Mouse (Mus musculus): ENCODE measurements around the gene Rassf7. TPM values are rescaled to one million over a fixed set of nuclear protein-coding genes. Genes with fewer than 3 reads are reported as not detected.

Rassf7 gene
- polyA plus RNA-seq (2015; fragmentation: Nextera tagmentation; extraction: Ambion mirVana) = 27.3 and 33.4 TPM in 2 replicates

DNA sequence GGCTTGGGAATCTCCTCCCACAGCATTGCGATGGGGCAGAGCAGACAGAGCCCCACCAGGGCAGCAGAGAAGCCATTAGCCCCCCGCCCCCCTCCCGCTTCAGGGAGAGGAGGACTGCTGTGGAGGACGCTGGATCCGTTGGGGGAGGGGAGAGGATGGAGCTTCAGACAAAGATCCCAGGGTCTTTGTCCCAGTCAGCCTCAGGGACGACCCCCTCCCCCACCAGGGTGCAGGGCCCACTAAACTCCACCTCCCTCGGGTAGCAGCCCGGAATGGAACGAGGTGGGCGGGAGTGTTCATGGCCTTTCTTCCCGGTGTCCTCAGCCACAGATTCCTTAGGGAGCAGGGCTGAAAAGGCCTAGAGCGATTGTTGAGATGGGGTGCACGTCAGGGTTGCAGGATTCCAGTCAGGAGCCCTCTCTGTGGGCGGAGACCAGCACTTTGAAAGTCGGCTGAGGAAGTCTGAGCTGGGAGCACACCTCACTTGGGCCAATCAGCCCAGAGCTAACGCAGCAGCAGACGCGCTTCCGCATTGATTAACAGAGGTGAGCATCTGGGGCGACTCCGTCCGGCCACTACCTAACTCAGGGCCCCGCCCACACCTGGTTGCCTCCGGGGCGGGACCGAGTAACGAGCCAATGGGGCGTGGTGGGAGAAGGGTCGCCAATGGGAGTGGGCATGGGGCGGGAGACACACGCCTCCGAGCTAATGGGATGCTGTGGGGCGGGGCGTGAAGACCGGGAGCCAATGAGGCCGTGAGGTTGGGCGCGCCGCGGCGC lies at the start of gene Rassf7:
TSS of gene Rassf7 (plus strand) at position 760 of the 779 bp plus-strand sequence.
- no peaks in the 10 kb centered on the region for H3K9me3 ChIP-seq (replicated peaks)
- ATAC-seq (ENCODE audit: insufficient read depth) = peak; percentile 94
- H3K4me2 ChIP-seq = peak within 1 kb of the TSS; percentile 100
- H3K4me3 ChIP-seq (replicated peaks) = peak within 1 kb of the TSS; percentile 80
- H3K27ac ChIP-seq (replicated peaks) = peak within 1 kb of the TSS; percentile 92
- H3K9ac ChIP-seq = peak within 1 kb of the TSS; percentile 89
- peaks cover 31% of the 10 kb centered on the region for H3K36me3 ChIP-seq (replicated peaks)
- H3K27me3 ChIP-seq = 0 out of 2 replicates have a peak, but pooled peaks cover 4% of the 10 kb centered on the region
- 4% methylated on average over 41 of the region's 41 CpGs for WGBS (ENCODE audit: insufficient replicate concordance)
- H3K4me1 ChIP-seq (replicated peaks) = peaks cover 97% of the 10 kb centered on the region

DNA sequence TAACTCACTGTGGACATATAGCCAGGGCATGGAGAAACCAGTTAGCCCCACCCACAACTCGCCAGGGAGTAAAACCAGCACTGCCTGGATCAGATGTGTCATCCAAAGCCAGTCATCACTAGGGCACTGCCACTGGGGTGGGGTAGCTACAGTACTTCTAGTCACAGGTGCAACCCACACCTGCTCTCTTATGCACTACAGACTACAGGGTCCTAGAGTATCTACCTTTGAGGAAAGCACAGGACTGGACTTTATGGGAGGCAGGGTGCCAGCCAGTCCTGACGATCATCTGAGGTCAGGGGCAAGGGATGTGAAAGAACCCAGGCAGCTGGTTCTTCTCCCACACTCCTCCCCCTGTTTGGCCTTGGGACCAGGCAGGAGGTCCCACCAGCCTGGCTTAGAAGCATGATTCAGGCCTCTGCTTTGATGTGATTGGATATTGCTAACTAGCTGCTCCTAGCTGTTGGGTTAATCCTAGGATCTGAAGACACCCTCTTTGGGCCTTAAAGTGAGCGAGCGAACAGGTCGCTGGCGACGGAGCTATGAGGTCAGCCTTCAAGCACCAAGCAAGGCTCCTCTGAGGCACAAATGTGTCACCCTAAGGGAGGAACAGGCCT lies 47.7 kb upstream of the Rassf7 start:
- ATAC-seq (ENCODE audit: insufficient read depth) = peak; percentile 32
- Histone ChIP-seq H3K4me2 (peak overlapping the region; percentile 84), H3K4me1 (replicated peaks) (peaks cover 67% of the 10 kb centered on the region), H3K27ac (replicated peaks) (peak overlapping the region; percentile 73), H3K9me3 (replicated peaks) (no peaks in the 10 kb centered on the region), H3K27me3 (no peaks in the 10 kb centered on the region), H3K36me3 (replicated peaks) (peaks cover 29% of the 10 kb centered on the region), H3K9ac (peak overlapping the region; percentile 64), H3K4me3 (replicated peaks) (peak overlapping the region; percentile 65)
- 5% methylated on average over 7 of the region's 7 CpGs for WGBS (ENCODE audit: insufficient replicate concordance)

DNA sequence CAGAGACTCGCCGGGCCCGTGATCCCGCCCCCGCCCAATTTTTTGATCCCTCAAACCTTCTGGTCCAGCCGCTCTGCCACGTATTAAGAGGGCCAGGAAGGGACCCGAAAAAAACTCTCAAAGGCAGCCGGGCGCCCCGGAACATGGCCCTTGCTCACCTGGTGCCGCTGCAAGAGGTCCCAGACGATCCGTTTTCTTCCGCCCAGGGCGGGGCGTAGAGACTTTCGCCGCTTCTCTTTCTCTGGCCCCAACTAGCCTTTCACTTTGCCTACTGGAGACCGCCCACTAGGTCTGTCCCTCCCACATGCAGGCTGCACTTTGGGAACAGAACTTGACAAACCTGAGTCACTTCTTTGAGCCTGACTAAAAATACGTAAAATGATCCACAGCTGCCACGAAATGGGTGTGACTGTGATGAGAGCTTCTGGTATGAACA lies 47.1 kb upstream of the Rassf7 start:
- ATAC-seq (ENCODE audit: insufficient read depth) = peak; percentile 54
- Histone ChIP-seq H3K27ac (replicated peaks) (peak overlapping the region; percentile 73), H3K9ac (peak overlapping the region; percentile 64), H3K4me1 (replicated peaks) (peaks cover 72% of the 10 kb centered on the region), H3K9me3 (replicated peaks) (no peaks in the 10 kb centered on the region), H3K27me3 (no peaks in the 10 kb centered on the region), H3K4me3 (replicated peaks) (peak overlapping the region; percentile 65), H3K36me3 (replicated peaks) (peaks cover 24% of the 10 kb centered on the region), H3K4me2 (peak overlapping the region; percentile 84)
- WGBS (ENCODE audit: insufficient replicate concordance) = under 1% methylated on average over 22 of the region's 22 CpGs

DNA sequence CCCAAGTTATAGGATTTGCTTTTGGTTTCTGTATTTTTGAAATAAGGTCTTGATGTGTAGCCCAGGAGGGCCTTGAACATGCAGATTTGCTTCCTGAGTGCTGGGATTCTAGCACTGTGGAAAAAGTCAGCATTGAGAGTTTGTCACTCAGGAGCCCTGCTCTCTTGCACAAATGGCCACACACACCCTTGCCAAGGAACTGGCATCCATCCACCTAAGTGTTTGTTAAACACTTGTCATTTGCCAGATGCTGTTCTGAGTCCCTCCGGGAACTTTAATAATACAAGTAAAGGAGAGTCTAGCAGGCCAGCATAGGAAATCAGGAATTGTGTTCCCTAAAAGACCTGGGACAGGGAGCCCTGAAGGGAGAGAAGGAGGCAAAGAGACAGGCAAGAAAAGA lies 46.4 kb upstream of the Rassf7 start:
- no peaks in the 10 kb centered on the region for H3K27me3 ChIP-seq
- peaks cover 17% of the 10 kb centered on the region for H3K36me3 ChIP-seq (replicated peaks)
- no peak for ATAC-seq (ENCODE audit: insufficient read depth)
- 89% methylated on average over 1 of the region's 1 CpGs for WGBS (ENCODE audit: insufficient replicate concordance)
- peak overlapping the region; percentile 73 for H3K27ac ChIP-seq (replicated peaks)
- no peak overlapping the region for H3K9ac ChIP-seq
- H3K4me2 ChIP-seq = peak overlapping the region; percentile 84
- H3K9me3 ChIP-seq (replicated peaks) = no peaks in the 10 kb centered on the region
- peak overlapping the region; percentile 65; the same call in 1 of the 2 replicates for H3K4me3 ChIP-seq (replicated peaks)
- H3K4me1 ChIP-seq (replicated peaks) = peaks cover 73% of the 10 kb centered on the region

DNA sequence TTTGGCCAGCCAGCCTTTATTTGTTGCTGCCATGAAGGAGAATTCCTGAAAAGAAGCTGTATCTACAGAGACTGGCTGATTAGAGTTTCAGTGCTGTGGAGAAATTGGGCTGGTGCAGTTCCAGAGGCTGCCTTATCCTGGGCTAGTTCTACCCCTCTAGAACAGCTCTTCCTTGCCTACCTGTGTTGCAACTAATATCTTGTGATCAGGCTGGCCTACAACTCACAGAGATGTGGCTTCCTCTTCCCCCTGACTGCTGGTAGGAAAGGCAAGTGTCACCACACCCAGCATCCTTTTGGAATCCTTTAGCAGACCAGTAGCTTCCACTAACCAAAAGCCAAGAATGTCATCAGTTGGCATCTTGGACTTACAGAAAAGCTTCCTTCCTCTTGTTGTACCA lies 45.8 kb upstream of the Rassf7 start:
- H3K4me3 ChIP-seq (replicated peaks) = no peak overlapping the region
- H3K36me3 ChIP-seq (replicated peaks) = peaks cover 12% of the 10 kb centered on the region
- no peak overlapping the region for H3K4me2 ChIP-seq
- no peaks in the 10 kb centered on the region for H3K27me3 ChIP-seq
- H3K9me3 ChIP-seq (replicated peaks) = no peaks in the 10 kb centered on the region
- no peak overlapping the region for H3K9ac ChIP-seq
- peaks cover 73% of the 10 kb centered on the region for H3K4me1 ChIP-seq (replicated peaks)
- peak overlapping the region; percentile 73 for H3K27ac ChIP-seq (replicated peaks)
- no peak for ATAC-seq (ENCODE audit: insufficient read depth)

DNA sequence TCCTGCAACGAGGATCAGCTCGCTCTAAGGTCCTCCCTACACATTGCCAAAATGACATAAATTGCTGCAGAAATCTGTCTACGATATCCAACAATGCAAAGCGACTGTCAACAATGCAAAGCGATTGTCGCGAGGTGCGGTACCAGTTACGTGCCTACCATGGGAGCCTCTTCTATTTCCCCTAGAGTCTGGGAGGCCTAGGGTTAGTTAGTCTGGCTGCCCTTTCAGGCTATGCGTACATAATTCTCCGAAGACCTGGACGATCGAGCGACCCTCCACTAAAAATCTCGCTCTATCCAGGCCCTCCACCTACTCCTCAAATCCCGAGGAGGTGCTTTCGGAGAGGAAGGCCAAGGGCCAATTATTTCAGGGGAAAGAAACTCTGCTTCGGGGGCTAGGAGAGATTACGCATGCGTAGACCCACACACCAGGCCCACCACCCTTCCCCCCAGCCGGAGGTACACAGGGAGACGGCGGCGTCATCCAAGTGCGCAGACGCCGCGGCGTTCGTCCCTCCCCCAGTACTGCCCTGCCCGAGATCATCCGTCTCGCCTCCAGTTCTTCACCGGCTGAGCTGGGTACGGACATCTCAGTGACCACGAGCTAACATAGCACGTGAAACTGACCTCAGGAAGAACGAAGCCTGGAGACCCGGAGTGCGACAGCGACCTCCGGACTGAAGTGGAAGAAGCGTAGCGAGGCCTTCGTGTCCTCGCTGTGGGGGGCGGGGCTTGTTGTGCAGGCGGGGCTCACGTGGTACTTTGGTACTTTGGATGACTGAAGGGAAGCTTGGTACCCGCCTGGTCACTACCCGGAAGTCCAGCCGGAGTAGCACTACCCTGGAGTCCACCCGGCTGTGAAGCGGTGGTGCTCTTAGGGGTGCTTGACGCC lies 43.3 kb upstream of the Rassf7 start, which contains the start of gene Rnh1:
TSS of gene Rnh1 (minus strand) at position 742 of the 891 bp plus-strand sequence.
- peak; percentile 83 for ATAC-seq (ENCODE audit: insufficient read depth)
- peak within 1 kb of the TSS; percentile 86 for H3K27ac ChIP-seq (replicated peaks)
- peak within 1 kb of the TSS; percentile 78 for H3K4me3 ChIP-seq (replicated peaks)
- H3K27me3 ChIP-seq = no peaks in the 10 kb centered on the region
- 1% methylated on average over 55 of the region's 55 CpGs for WGBS (ENCODE audit: insufficient replicate concordance)
- H3K4me2 ChIP-seq = peak within 1 kb of the TSS; percentile 94
- H3K9me3 ChIP-seq (replicated peaks) = no peaks in the 10 kb centered on the region
- H3K9ac ChIP-seq = peak within 1 kb of the TSS; percentile 72
- H3K4me1 ChIP-seq (replicated peaks) = peaks cover 62% of the 10 kb centered on the region
- H3K36me3 ChIP-seq (replicated peaks) = no peaks in the 10 kb centered on the region

DNA sequence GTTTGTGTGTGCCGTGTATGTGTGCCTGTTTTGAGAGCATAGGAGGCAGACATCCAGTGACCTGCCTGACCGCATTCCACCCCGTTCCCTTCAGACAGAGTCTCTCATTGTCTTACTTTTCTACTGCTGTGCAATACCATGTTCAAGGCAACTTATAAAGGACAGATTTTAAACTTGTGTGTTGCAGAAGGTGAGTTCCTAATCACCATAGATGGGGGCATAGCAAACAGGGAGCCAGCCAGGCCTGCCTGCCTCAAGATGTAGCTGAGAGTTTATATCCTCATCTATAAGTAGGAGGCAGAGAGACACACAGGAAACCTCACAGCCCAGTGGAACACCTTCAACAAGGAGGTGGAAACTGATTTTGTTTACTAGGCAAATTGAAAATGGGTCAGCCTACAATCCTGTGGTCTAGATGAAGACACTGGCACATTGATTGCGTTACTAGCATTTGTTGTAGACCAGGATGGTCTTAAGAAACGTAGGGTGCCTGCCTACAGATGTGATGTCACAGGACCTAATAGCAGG lies 42.3 kb upstream of the Rassf7 start:
- no peak for ATAC-seq (ENCODE audit: insufficient read depth)
- Histone ChIP-seq H3K27ac (replicated peaks) (peak overlapping the region; percentile 86), H3K9me3 (replicated peaks) (no peaks in the 10 kb centered on the region), H3K36me3 (replicated peaks) (no peaks in the 10 kb centered on the region), H3K27me3 (peaks cover 4% of the 10 kb centered on the region; the same call in 1 of the 2 replicates), H3K4me1 (replicated peaks) (peaks cover 52% of the 10 kb centered on the region), H3K4me3 (replicated peaks) (peak overlapping the region; percentile 78; the same call in 1 of the 2 replicates), H3K9ac (peak overlapping the region; percentile 72; the same call in 1 of the 2 replicates), H3K4me2 (peak overlapping the region; percentile 94; the same call in 1 of the 2 replicates)
- WGBS (ENCODE audit: insufficient replicate concordance) = 74% methylated on average over 5 of the region's 5 CpGs

DNA sequence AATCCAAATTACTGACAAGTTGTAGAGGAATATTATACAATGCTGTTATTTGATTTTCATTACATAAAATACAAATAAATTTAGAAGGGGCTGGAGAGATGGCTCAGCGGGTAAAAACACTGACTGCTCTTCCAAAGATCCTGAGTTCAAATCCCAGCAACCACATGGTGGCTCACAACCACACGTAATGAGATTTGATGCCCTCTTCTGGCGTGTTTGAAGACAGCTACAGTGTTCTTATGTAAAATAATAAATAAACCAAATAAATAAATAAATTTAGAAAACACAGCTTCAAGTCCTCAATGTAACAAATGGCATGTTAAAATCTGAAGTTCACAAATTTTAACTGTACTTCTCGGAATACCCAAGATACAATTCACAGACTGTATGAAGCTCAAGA lies 40.6 kb upstream of the Rassf7 start:
- no peak for ATAC-seq (ENCODE audit: insufficient read depth)
- H3K4me1 ChIP-seq (replicated peaks) = peaks cover 35% of the 10 kb centered on the region
- no peak overlapping the region for H3K4me3 ChIP-seq (replicated peaks)
- H3K9me3 ChIP-seq (replicated peaks) = no peaks in the 10 kb centered on the region
- WGBS (ENCODE audit: insufficient replicate concordance) = 71% methylated on average over 4 of the region's 4 CpGs
- peaks cover 9% of the 10 kb centered on the region; the same call in 1 of the 2 replicates for H3K27me3 ChIP-seq
- no peak overlapping the region for H3K27ac ChIP-seq (replicated peaks)
- H3K36me3 ChIP-seq (replicated peaks) = no peaks in the 10 kb centered on the region
- no peak overlapping the region for H3K4me2 ChIP-seq
- no peak overlapping the region for H3K9ac ChIP-seq

DNA sequence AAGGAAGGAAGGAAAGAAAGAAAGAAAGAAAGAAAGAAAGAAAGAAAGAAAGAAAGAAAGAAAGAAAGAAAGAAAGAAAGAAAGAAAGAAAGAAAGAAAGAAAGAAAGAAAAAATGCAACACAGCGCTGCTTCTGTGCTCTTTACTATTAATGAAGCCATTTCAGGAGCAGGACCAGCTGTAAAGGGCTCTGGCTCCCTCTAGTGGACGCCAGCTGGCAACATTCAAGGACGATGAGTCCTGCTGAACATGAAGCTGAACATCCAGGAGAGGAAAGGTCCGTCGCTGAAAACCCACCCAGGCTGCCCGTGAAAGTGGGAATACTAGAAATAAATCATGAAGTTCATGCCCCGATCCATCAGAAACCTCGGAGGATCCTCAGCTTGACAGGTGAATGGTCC lies 39.5 kb upstream of the Rassf7 start:
- H3K27me3 ChIP-seq = peaks cover 9% of the 10 kb centered on the region; the same call in 1 of the 2 replicates
- no peak for ATAC-seq (ENCODE audit: insufficient read depth)
- H3K9me3 ChIP-seq (replicated peaks) = no peaks in the 10 kb centered on the region
- no peak overlapping the region for H3K4me3 ChIP-seq (replicated peaks)
- H3K4me2 ChIP-seq = no peak overlapping the region
- peaks cover 25% of the 10 kb centered on the region for H3K4me1 ChIP-seq (replicated peaks)
- H3K9ac ChIP-seq = no peak overlapping the region
- H3K36me3 ChIP-seq (replicated peaks) = no peaks in the 10 kb centered on the region
- WGBS (ENCODE audit: insufficient replicate concordance) = 2% methylated on average over 8 of the region's 8 CpGs
- no peak overlapping the region for H3K27ac ChIP-seq (replicated peaks)

DNA sequence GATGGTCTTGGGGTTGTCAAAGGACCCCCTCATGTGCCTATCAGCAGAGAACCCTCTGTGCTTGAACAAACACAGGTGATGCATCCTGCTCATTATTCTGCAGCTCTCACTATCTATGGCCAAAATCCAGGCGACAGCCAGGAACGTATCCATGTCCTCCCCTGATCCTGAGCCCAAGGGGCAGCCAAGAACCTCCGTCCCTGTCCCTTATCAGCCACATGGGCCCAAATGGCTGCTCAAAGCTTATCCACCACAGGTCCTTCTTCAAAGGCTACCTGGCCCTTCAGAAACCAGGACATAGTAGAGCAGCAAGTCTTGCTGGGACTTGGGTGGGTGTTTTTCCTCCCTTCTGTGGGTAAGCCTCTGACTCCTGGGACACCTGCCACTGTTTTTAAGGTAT lies 27.5 kb upstream of the Rassf7 start:
- ATAC-seq (ENCODE audit: insufficient read depth) = no peak
- Histone ChIP-seq H3K27ac (replicated peaks) (no peak overlapping the region), H3K36me3 (replicated peaks) (peaks cover 40% of the 10 kb centered on the region), H3K9me3 (replicated peaks) (no peaks in the 10 kb centered on the region), H3K9ac (no peak overlapping the region), H3K4me1 (replicated peaks) (peaks cover 21% of the 10 kb centered on the region), H3K4me2 (no peak overlapping the region), H3K4me3 (replicated peaks) (no peak overlapping the region), H3K27me3 (no peaks in the 10 kb centered on the region)
- 65% methylated on average over 3 of the region's 3 CpGs for WGBS (ENCODE audit: insufficient replicate concordance)

All from liver, embryonic 15.5 days (tissue).